Mouse (Mus musculus) midbrain, embryonic 14.5 days (tissue): ENCODE results near the gene Akap2. TPM values are rescaled to one million over a fixed set of nuclear protein-coding genes. Genes with fewer than 3 reads are reported as not detected.

Source experiments
- ATAC-seq: fragments of 200-750 bp; cut with Nextera tagmentation; 2 replicates; pipeline ENCODE4 v1.8.0; 2017; ENCODE audit warnings: moderate number of reproducible peaks, moderate library complexity; ENCODE audit not compliant: low FRiP score, low TSS enrichment
- DNase-seq: peaks from one replicate; pipeline ENCODE4 v3.0.0-alpha.2; 2015
- H3K27ac ChIP-seq: fragments of 300-500 bp; sonication (generic); replicated peaks from 2 replicates; pipeline ENCODE4 v1.5.1; 2014; ENCODE audit warnings: mild to moderate bottlenecking, low read depth, low read length, moderate library complexity
- H3K27me3 ChIP-seq: fragments of 300-500 bp; sonication (generic); 2 replicates; pipeline ENCODE4 v1.6.1; 2014; ENCODE audit warnings: low read length, control low read depth, mixed read lengths; ENCODE audit not compliant: control insufficient read depth, insufficient read depth
- H3K36me3 ChIP-seq: fragments of 300-500 bp; sonication (generic); 2 replicates; pipeline ENCODE4 v1.6.1; 2014; ENCODE audit warnings: low read length, control low read depth; ENCODE audit not compliant: control insufficient read depth, insufficient read depth
- H3K4me1 ChIP-seq: fragments of 300-500 bp; sonication (generic); 2 replicates; pipeline ENCODE4 v1.6.1; 2014; ENCODE audit warnings: mild to moderate bottlenecking, antibody characterized with exemption, low read length, control low read depth; ENCODE audit not compliant: control insufficient read depth, insufficient read depth
- H3K4me2 ChIP-seq: fragments of 300-500 bp; sonication (generic); 2 replicates; pipeline ENCODE4 v1.6.1; 2014; ENCODE audit warnings: mild to moderate bottlenecking, low read length, moderate library complexity
- H3K4me3 ChIP-seq: fragments of 300-500 bp; sonication (generic); replicated peaks from 2 replicates; pipeline ENCODE4 v1.5.1; 2014; ENCODE audit warnings: low read depth, low read length
- H3K9ac ChIP-seq: fragments of 300-500 bp; sonication (generic); replicated peaks from 2 replicates; pipeline ENCODE4 v1.6.1; 2014; ENCODE audit warnings: mild to moderate bottlenecking, low read length, moderate library complexity
- H3K9me3 ChIP-seq: fragments of 300-500 bp; sonication (generic); 2 replicates; pipeline ENCODE4 v1.6.1; 2016; ENCODE audit warnings: low read length, control low read depth, mixed read lengths; ENCODE audit not compliant: control insufficient read depth
- WGBS: fragments of 180-500 bp; shearing (Covaris S2); extraction: QIAGEN DNeasy Blood & Tissue Kit; methylation state at CpG from one replicate; pipeline ENCODE4 v1.1.7; 2014; 5-methylcytosine and 5-hydroxymethylcytosine counted together
- polyA plus RNA-seq: library from polyadenylated mRNA; unstranded; fragments of >200 nt; fragmentation: Nextera tagmentation; extraction: Ambion mirVana; gene quantifications from 2 replicates; pipeline ENCODE4 v1.2.1, GENCODE M21; 2014

The Akap2 gene
- polyA plus RNA-seq, 1 experiment from 2014 or later = 10.6 TPM

- ATAC-seq (no peak), DNase-seq (no peak)
- Histone ChIP-seq H3K27me3 (no peaks in the 10 kb centered on the region), H3K27ac (no peak overlapping the region), H3K9ac (no peak overlapping the region), H3K36me3 (no peaks in the 10 kb centered on the region), H3K9me3 (no peaks in the 10 kb centered on the region), H3K4me3 (no peak overlapping the region), H3K4me2 (no peak overlapping the region), H3K4me1 (0 out of 2 replicates have a peak, but pooled peaks cover 3% of the 10 kb centered on the region)
- 44% methylated on average over 12 of the region's 12 CpGs for WGBS
Observed at GRCm38 (mm10) chr4:57680186-57680585, 37.3 kb upstream of the Akap2 start.

GRCm38 (mm10) chr4:57681511-57681910 is 35.9 kb upstream of the Akap2 start:
- H3K4me2 ChIP-seq = no peak overlapping the region
- no peaks in the 10 kb centered on the region for H3K9me3 ChIP-seq
- no peaks in the 10 kb centered on the region for H3K4me1 ChIP-seq
- H3K27ac ChIP-seq = no peak overlapping the region
- WGBS = 39% methylated on average over 12 of the region's 12 CpGs
- 0 out of 2 replicates have a peak overlapping the region, but pooled peaks have one; percentile 20 for H3K9ac ChIP-seq
- DNase-seq (peak; percentile 44), ATAC-seq (no peak)
- H3K36me3 ChIP-seq = no peaks in the 10 kb centered on the region
- no peak overlapping the region for H3K4me3 ChIP-seq
- no peaks in the 10 kb centered on the region for H3K27me3 ChIP-seq

GRCm38 (mm10) chr4:57682341-57682740 is 35.1 kb upstream of the Akap2 start:
- Histone ChIP-seq H3K9me3 (no peaks in the 10 kb centered on the region), H3K36me3 (no peaks in the 10 kb centered on the region), H3K27me3 (no peaks in the 10 kb centered on the region), H3K27ac (no peak overlapping the region), H3K4me1 (0 out of 2 replicates have a peak, but pooled peaks cover 2% of the 10 kb centered on the region), H3K4me3 (no peak overlapping the region), H3K4me2 (no peak overlapping the region), H3K9ac (no peak overlapping the region)
- 95% methylated on average over 2 of the region's 2 CpGs for WGBS
- ATAC-seq (no peak), DNase-seq (no peak)

GRCm38 (mm10) chr4:57682944-57683343 is 34.5 kb upstream of the Akap2 start:
- Histone ChIP-seq H3K4me2 (no peak overlapping the region), H3K27ac (no peak overlapping the region), H3K4me3 (no peak overlapping the region), H3K27me3 (no peaks in the 10 kb centered on the region), H3K9ac (no peak overlapping the region), H3K9me3 (no peaks in the 10 kb centered on the region), H3K4me1 (0 out of 2 replicates have a peak, but pooled peaks cover 2% of the 10 kb centered on the region), H3K36me3 (no peaks in the 10 kb centered on the region)
- 87% methylated on average over 11 of the region's 11 CpGs for WGBS
- no peak for ATAC-seq
- DNase-seq = no peak

GRCm38 (mm10) chr4:57684676-57685215 is 32.7 kb upstream of the Akap2 start:
- ATAC-seq (no peak), DNase-seq (no peak)
- Histone ChIP-seq H3K4me1 (0 out of 2 replicates have a peak, but pooled peaks cover 2% of the 10 kb centered on the region), H3K9ac (no peak overlapping the region), H3K27me3 (no peaks in the 10 kb centered on the region), H3K36me3 (no peaks in the 10 kb centered on the region), H3K9me3 (no peaks in the 10 kb centered on the region), H3K27ac (no peak overlapping the region), H3K4me3 (no peak overlapping the region), H3K4me2 (no peak overlapping the region)
- WGBS = 88% methylated on average over 12 of the region's 12 CpGs

- Histone ChIP-seq H3K4me2 (no peak overlapping the region), H3K4me1 (0 out of 2 replicates have a peak, but pooled peaks cover 2% of the 10 kb centered on the region), H3K36me3 (no peaks in the 10 kb centered on the region), H3K9ac (no peak overlapping the region), H3K27me3 (no peaks in the 10 kb centered on the region), H3K4me3 (no peak overlapping the region), H3K27ac (no peak overlapping the region), H3K9me3 (no peaks in the 10 kb centered on the region)
- 77% methylated on average over 3 of the region's 3 CpGs for WGBS
- no peak for ATAC-seq
- no peak for DNase-seq
Observed at GRCm38 (mm10) chr4:57686736-57687135, 30.7 kb upstream of the Akap2 start.

- no peaks in the 10 kb centered on the region for H3K27me3 ChIP-seq
- H3K9ac ChIP-seq = no peak overlapping the region
- 80% methylated on average over 3 of the region's 3 CpGs for WGBS
- 0 out of 2 replicates have a peak, but pooled peaks cover 2% of the 10 kb centered on the region for H3K4me1 ChIP-seq
- no peaks in the 10 kb centered on the region for H3K36me3 ChIP-seq
- H3K27ac ChIP-seq = no peak overlapping the region
- no peak overlapping the region for H3K4me3 ChIP-seq
- H3K4me2 ChIP-seq = no peak overlapping the region
- H3K9me3 ChIP-seq = no peaks in the 10 kb centered on the region
- DNase-seq (no peak), ATAC-seq (no peak)
Observed at GRCm38 (mm10) chr4:57687583-57687982, 29.9 kb upstream of the Akap2 start.

GRCm38 (mm10) chr4:57688131-57688530 is 29.3 kb upstream of the Akap2 start:
- Histone ChIP-seq H3K4me3 (no peak overlapping the region), H3K9ac (no peak overlapping the region), H3K27me3 (no peaks in the 10 kb centered on the region), H3K27ac (no peak overlapping the region), H3K36me3 (no peaks in the 10 kb centered on the region), H3K4me2 (no peak overlapping the region), H3K4me1 (0 out of 2 replicates have a peak, but pooled peaks cover 2% of the 10 kb centered on the region), H3K9me3 (no peaks in the 10 kb centered on the region)
- ATAC-seq (no peak), DNase-seq (no peak)
- 85% methylated on average over 9 of the region's 9 CpGs for WGBS

- 80% methylated on average over 6 of the region's 6 CpGs for WGBS
- H3K4me3 ChIP-seq = no peak overlapping the region
- H3K9ac ChIP-seq = no peak overlapping the region
- no peaks in the 10 kb centered on the region for H3K27me3 ChIP-seq
- no peak for DNase-seq
- H3K4me1 ChIP-seq = 0 out of 2 replicates have a peak, but pooled peaks cover 2% of the 10 kb centered on the region
- ATAC-seq = no peak
- H3K27ac ChIP-seq = no peak overlapping the region
- no peaks in the 10 kb centered on the region for H3K9me3 ChIP-seq
- no peaks in the 10 kb centered on the region for H3K36me3 ChIP-seq
- no peak overlapping the region for H3K4me2 ChIP-seq
Observed at GRCm38 (mm10) chr4:57690001-57690400, 27.5 kb upstream of the Akap2 start.
